Mouse (Mus musculus): ENCODE data around the gene Izumo4. TPM values are rescaled to one million over a fixed set of nuclear protein-coding genes. Genes with fewer than 3 reads are reported as not detected.

The Izumo4 gene
- polyA plus RNA-seq, 1 experiment from 2014 or later: 12.5 TPM

GRCm38 (mm10) chr10:80702536-80703390 lies 779 bp downstream of the Izumo4 start:
- peaks cover 44% of the 10 kb centered on the region for H3K36me3 ChIP-seq
- peak overlapping the region; percentile 82 for H3K4me2 ChIP-seq
- H3K4me1 ChIP-seq (replicated peaks): peaks cover 30% of the 10 kb centered on the region
- H3K9me3 ChIP-seq: no peaks in the 10 kb centered on the region
- WGBS: 2% methylated on average over 47 of the region's 47 CpGs
- H3K27ac ChIP-seq: peak overlapping the region; percentile 79
- H3K9ac ChIP-seq (replicated peaks): peak overlapping the region; percentile 57
- peak overlapping the region; percentile 62 for H3K4me3 ChIP-seq (replicated peaks)
- H3K27me3 ChIP-seq: no peaks in the 10 kb centered on the region
- ATAC-seq (ENCODE audit: insufficient number of reproducible peaks, insufficient read depth, low FRiP score, low TSS enrichment, low read depth): peak; percentile 92

- H3K9ac ChIP-seq (replicated peaks): peak overlapping the region; percentile 57; the same call in 1 of the 2 replicates
These were observed 1.7 kb downstream of the Izumo4 start for GRCm38 (mm10) chr10:80703643-80704042.

GRCm38 (mm10) chr10:80704418-80704817 lies 2.4 kb downstream of the Izumo4 start:
- Histone ChIP-seq H3K27me3 (no peaks in the 10 kb centered on the region), H3K4me2 (no peak overlapping the region), H3K9ac (replicated peaks) (no peak overlapping the region), H3K4me3 (replicated peaks) (no peak overlapping the region), H3K9me3 (no peaks in the 10 kb centered on the region), H3K27ac (no peak overlapping the region), H3K36me3 (peaks cover 51% of the 10 kb centered on the region), H3K4me1 (replicated peaks) (peaks cover 27% of the 10 kb centered on the region)
- no peak for ATAC-seq (ENCODE audit: insufficient number of reproducible peaks, insufficient read depth, low FRiP score, low TSS enrichment, low read depth)
- 84% methylated on average over 5 of the region's 5 CpGs for WGBS

More at GRCm38 (mm10) chr10:80703643-80704042, 1.7 kb downstream of the Izumo4 start:
- Histone ChIP-seq H3K27ac (no peak overlapping the region), H3K36me3 (peaks cover 48% of the 10 kb centered on the region), H3K9me3 (no peaks in the 10 kb centered on the region), H3K4me3 (replicated peaks) (peak overlapping the region; percentile 62), H3K4me1 (replicated peaks) (peaks cover 30% of the 10 kb centered on the region), H3K4me2 (peak overlapping the region; percentile 82), H3K27me3 (no peaks in the 10 kb centered on the region)
- WGBS: 85% methylated on average over 5 of the region's 5 CpGs
- ATAC-seq (ENCODE audit: insufficient number of reproducible peaks, insufficient read depth, low FRiP score, low TSS enrichment, low read depth): no peak

DNA sequence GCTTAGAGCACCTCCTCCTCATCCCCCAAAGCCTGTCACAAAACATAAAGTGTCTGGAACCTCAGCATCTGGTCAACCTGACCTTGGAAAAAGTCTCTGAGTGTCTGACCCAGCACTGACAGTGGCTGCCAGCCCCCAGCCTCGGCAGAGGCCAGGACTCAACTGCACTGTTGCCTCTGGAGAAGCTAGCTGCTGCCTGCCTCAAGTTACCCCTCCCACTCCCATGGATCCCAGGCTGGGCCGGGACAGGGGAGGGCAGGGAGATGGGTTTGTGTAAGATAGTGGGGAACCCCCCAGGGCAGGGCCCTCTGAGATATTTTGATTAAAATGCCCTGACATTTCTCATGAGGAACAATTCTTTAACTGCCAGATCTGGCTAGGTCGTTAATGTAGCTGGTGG lies 3.0 kb downstream of the Izumo4 start:
- H3K27ac ChIP-seq: no peak overlapping the region
- WGBS: 54% methylated on average over 3 of the region's 3 CpGs
- H3K4me3 ChIP-seq (replicated peaks): no peak overlapping the region
- no peak for ATAC-seq (ENCODE audit: insufficient number of reproducible peaks, insufficient read depth, low FRiP score, low TSS enrichment, low read depth)
- H3K9me3 ChIP-seq: no peaks in the 10 kb centered on the region
- no peak overlapping the region; the same call in 1 of the 2 replicates for H3K9ac ChIP-seq (replicated peaks)
- H3K27me3 ChIP-seq: no peaks in the 10 kb centered on the region
- H3K4me2 ChIP-seq: no peak overlapping the region
- H3K36me3 ChIP-seq: peaks cover 58% of the 10 kb centered on the region
- peaks cover 24% of the 10 kb centered on the region for H3K4me1 ChIP-seq (replicated peaks)

GRCm38 (mm10) chr10:80705479-80705878 lies 3.5 kb downstream of the Izumo4 start:
- peak overlapping the region; percentile 23; the same call in 1 of the 2 replicates for H3K9ac ChIP-seq (replicated peaks)
- ATAC-seq (ENCODE audit: insufficient number of reproducible peaks, insufficient read depth, low FRiP score, low TSS enrichment, low read depth): no peak
- peaks cover 62% of the 10 kb centered on the region for H3K36me3 ChIP-seq
- H3K4me3 ChIP-seq (replicated peaks): no peak overlapping the region
- no peaks in the 10 kb centered on the region for H3K9me3 ChIP-seq
- no peaks in the 10 kb centered on the region for H3K27me3 ChIP-seq
- WGBS: 84% methylated on average over 3 of the region's 3 CpGs
- no peak overlapping the region for H3K27ac ChIP-seq
- H3K4me1 ChIP-seq (replicated peaks): peaks cover 20% of the 10 kb centered on the region
- H3K4me2 ChIP-seq: no peak overlapping the region

DNA sequence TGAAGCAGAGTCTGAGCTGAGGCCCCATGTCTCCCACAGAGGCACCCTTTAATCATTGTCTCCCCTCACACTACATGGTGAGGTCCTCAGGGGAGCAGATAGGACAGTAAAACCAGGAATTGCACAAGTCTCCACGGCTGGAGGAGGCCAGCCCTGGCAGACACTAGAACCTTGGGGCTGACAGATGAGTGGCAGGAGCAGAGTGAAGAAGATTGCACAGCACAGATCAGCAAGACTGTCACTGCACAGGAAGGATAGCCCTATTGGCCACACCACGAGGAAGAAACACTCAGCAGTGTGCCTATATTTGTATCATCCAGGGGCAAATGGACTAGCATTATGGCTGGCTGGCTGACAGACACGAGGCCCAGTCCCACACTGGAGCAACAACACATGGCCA lies 8.8 kb downstream of the Izumo4 start:
- Histone ChIP-seq H3K4me3 (replicated peaks) (no peak overlapping the region), H3K9me3 (no peaks in the 10 kb centered on the region), H3K4me2 (no peak overlapping the region), H3K27me3 (no peaks in the 10 kb centered on the region), H3K4me1 (replicated peaks) (no peaks in the 10 kb centered on the region), H3K36me3 (peaks cover 100% of the 10 kb centered on the region), H3K9ac (replicated peaks) (no peak overlapping the region), H3K27ac (no peak overlapping the region)
- ATAC-seq (ENCODE audit: insufficient number of reproducible peaks, insufficient read depth, low FRiP score, low TSS enrichment, low read depth): no peak
- 77% methylated on average over 3 of the region's 3 CpGs for WGBS

GRCm38 (mm10) chr10:80717281-80717680 lies 15.3 kb downstream of the Izumo4 start:
- H3K4me1 ChIP-seq (replicated peaks): no peaks in the 10 kb centered on the region
- no peak overlapping the region for H3K4me3 ChIP-seq (replicated peaks)
- WGBS: 84% methylated on average over 1 of the region's 1 CpGs
- no peak overlapping the region for H3K27ac ChIP-seq
- H3K9ac ChIP-seq (replicated peaks): no peak overlapping the region
- no peaks in the 10 kb centered on the region for H3K27me3 ChIP-seq
- peaks cover 100% of the 10 kb centered on the region for H3K36me3 ChIP-seq
- no peak overlapping the region for H3K4me2 ChIP-seq
- no peak for ATAC-seq (ENCODE audit: insufficient number of reproducible peaks, insufficient read depth, low FRiP score, low TSS enrichment, low read depth)
- no peaks in the 10 kb centered on the region for H3K9me3 ChIP-seq

DNA sequence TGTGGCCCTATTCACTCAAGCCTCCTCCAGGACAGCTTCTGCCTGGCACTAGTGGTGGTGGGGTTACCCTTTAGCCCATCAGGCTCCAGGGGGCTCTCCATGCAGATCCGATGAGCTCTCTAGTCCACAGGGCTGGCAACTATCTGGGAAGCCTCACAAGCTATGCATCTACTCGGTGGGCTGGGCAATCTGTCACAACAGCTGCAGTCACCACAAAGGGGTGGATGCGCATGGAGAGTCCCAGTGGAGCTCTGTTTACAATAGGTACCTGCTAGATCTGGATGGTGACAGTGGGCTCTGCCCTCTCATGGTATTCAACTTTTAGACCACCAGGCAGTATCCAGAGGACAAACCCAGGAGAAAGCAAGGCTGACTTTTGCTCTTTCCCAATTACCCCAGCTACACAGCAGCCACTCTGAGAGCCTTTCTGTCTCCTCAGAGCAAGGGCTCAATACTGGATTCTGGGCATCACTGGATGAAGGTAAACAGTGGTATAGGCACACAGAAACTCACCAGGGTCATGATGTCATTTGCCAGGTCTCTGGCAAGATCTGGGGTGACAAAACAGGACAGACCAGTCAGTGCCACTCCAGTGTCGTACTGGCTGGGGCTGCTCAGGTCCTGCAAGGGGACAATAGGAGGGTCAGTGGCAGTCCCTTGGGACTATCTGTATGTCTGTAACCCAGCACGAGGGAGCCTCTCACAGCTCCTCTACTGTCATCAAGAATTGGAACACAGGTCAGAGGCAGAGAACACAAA lies 25.6 kb downstream of the Izumo4 start:
- no peak overlapping the region for H3K4me2 ChIP-seq
- no peak for ATAC-seq (ENCODE audit: insufficient number of reproducible peaks, insufficient read depth, low FRiP score, low TSS enrichment, low read depth)
- WGBS: 88% methylated on average over 5 of the region's 5 CpGs

GRCm38 (mm10) chr10:80732611-80733101 lies 30.7 kb downstream of the Izumo4 start:
- Histone ChIP-seq H3K4me1 (replicated peaks) (no peaks in the 10 kb centered on the region), H3K9ac (replicated peaks) (no peak overlapping the region), H3K4me2 (no peak overlapping the region), H3K4me3 (replicated peaks) (no peak overlapping the region), H3K9me3 (no peaks in the 10 kb centered on the region), H3K36me3 (peaks cover 88% of the 10 kb centered on the region), H3K27me3 (no peaks in the 10 kb centered on the region), H3K27ac (no peak overlapping the region)
- no peak for ATAC-seq (ENCODE audit: insufficient number of reproducible peaks, insufficient read depth, low FRiP score, low TSS enrichment, low read depth)
- WGBS: 93% methylated on average over 6 of the region's 6 CpGs

More for the DNA sequence above, 25.6 kb downstream of the Izumo4 start:
- Histone ChIP-seq H3K9me3 (no peaks in the 10 kb centered on the region), H3K4me1 (replicated peaks) (no peaks in the 10 kb centered on the region), H3K9ac (replicated peaks) (no peak overlapping the region), H3K36me3 (peaks cover 99% of the 10 kb centered on the region), H3K27me3 (no peaks in the 10 kb centered on the region), H3K27ac (no peak overlapping the region), H3K4me3 (replicated peaks) (no peak overlapping the region)

DNA sequence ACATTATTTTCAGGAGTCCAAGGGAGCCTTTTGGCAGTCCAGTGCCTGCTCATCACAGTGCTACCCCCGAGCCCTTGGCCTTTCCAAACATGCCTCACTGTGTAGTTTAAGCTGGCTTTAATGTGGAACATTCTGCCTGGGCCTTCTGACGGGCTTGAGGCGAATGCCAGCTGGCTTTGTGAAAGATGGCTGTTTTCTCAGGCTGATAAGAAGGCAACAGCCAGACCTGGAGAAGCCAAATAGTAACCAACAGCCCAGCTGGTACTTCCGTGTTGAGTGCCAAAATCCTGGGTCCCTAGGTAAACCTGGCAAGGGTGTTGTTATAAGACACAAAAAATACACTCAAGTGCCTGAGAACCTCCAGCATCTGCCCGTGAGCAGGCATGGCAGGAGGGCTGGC lies 34.7 kb downstream of the Izumo4 start:
- no peak overlapping the region for H3K4me3 ChIP-seq (replicated peaks)
- H3K27me3 ChIP-seq: no peaks in the 10 kb centered on the region
- H3K9me3 ChIP-seq: no peaks in the 10 kb centered on the region
- no peak overlapping the region for H3K9ac ChIP-seq (replicated peaks)
- H3K27ac ChIP-seq: no peak overlapping the region
- H3K4me1 ChIP-seq (replicated peaks): peaks cover 18% of the 10 kb centered on the region
- ATAC-seq (ENCODE audit: insufficient number of reproducible peaks, insufficient read depth, low FRiP score, low TSS enrichment, low read depth): no peak
- 85% methylated on average over 5 of the region's 5 CpGs for WGBS
- no peak overlapping the region for H3K4me2 ChIP-seq
- peaks cover 52% of the 10 kb centered on the region for H3K36me3 ChIP-seq

GRCm38 (mm10) chr10:80738657-80739056 lies 36.7 kb downstream of the Izumo4 start:
- Histone ChIP-seq H3K4me3 (replicated peaks) (no peak overlapping the region), H3K27me3 (no peaks in the 10 kb centered on the region), H3K9ac (replicated peaks) (no peak overlapping the region), H3K4me1 (replicated peaks) (peaks cover 23% of the 10 kb centered on the region), H3K27ac (no peak overlapping the region), H3K36me3 (peaks cover 32% of the 10 kb centered on the region), H3K9me3 (no peaks in the 10 kb centered on the region), H3K4me2 (no peak overlapping the region)
- no peak for ATAC-seq (ENCODE audit: insufficient number of reproducible peaks, insufficient read depth, low FRiP score, low TSS enrichment, low read depth)
- 91% methylated on average over 1 of the region's 1 CpGs for WGBS

Measured in limb, embryonic 12.5 days (tissue).